Mouse (Mus musculus): Measurements from ENCODE around the gene Rplp1.

DNA sequence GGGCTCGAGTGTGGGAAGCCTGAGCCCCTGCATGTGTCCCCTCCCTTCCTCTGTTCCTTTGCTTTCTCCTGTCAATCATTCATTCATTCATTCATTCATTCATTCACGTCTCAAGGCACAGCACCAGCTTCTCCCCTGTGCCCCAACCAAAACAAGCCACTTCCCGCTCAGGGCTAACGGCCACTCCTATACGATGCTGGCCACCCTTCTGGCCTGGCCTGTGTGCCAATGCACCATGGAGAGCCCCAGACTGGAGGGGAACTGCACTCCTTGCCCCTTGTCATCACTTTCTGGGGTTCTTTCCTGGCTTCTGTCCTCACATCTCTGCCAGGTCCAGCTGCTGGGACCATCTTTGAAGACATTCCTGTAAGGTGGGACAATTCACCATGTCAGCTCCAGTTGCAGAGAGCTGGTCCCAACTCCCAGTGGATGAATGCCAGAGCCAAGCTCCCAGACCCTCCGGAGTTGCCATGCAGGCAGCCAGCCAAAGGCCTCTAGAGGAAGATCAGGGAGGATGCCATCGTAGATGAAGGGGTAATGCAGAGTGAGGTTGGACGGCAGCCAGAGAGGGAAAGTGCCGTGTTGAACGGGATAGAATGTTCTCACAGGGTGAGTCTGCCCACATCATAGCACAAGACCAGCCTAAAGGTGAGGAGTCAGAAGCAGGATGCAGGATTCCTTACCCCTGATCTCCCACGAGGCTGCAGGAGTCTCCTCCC, 26.5 kb downstream of the Rplp1 start:
- no peak for TF ChIP-seq CTCF (IDR thresholded peaks at IDR 0.05; ENCODE audit: borderline replicate concordance, control insufficient read depth, extremely low read depth, insufficient read depth, low read length, poor library complexity)
- TF ChIP-seq POLR2A (IDR thresholded peaks at IDR 0.05; ENCODE audit: control insufficient read depth, extremely low read depth, insufficient read depth, low read length, poor library complexity) = no peak
